Mouse (Mus musculus) liver, adult 2 months (tissue): ENCODE results near the gene Cabp4.

Experiments
- CTCF ChIP-seq: fragments of 200-500 bp; IDR thresholded peaks from 2 replicates; pipeline ENCODE4 v1.5.1; 2011; ENCODE audit warnings: low read depth, low read length, control low read depth
- POLR2A ChIP-seq: fragments of 200-500 bp; IDR thresholded peaks from 2 replicates; pipeline ENCODE4 v1.6.1; 2011; ENCODE audit warnings: low read length, control low read depth; ENCODE audit not compliant: insufficient read depth; ENCODE audit errors: extremely low read depth

DNA sequence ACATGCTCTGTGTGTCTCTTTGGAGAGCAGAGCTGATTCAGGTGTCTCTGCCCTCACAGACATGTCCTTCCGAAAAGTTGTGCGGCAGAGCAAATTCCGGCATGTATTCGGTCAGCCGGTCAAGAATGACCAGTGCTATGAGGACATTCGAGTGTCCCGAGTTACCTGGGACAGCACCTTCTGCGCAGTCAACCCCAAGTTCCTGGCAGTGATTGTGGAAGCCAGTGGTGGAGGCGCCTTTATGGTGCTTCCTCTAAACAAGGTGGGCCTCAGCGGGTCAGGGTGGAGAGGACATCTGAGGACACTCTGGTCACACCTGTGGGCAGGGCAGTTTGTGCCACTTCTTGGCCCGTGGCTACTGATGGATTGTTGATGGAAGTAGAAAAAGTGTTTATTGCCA lies 5.5 kb upstream of the Cabp4 start:
- no peak for TF ChIP-seq POLR2A
- TF ChIP-seq CTCF = no peak
